Mouse (Mus musculus) myocyte (in vitro differentiated cells): ENCODE data around the gene 1700021F05Rik. TPM values are rescaled to one million over a fixed set of nuclear protein-coding genes. Genes with fewer than 3 reads are reported as not detected.

Experiments used
- H3K27me3 ChIP-seq: one replicate; pipeline ENCODE4 v1.6.1; 2011; ENCODE audit not compliant: control insufficient read depth, insufficient read depth, insufficient read length
- H3K36me3 ChIP-seq: one replicate; pipeline ENCODE4 v1.6.1; 2011; ENCODE audit not compliant: control insufficient read depth, insufficient read depth
- H3K4me2 ChIP-seq: one replicate; pipeline ENCODE4 v1.6.1; 2011; ENCODE audit warnings: low read depth, control low read depth
- H3K4me3 ChIP-seq: one replicate; pipeline ENCODE4 v1.5.1; 2011; ENCODE audit warnings: mild to moderate bottlenecking, control low read depth, moderate library complexity
- H3K79me2 ChIP-seq: one replicate; pipeline ENCODE4 v1.6.1; 2011; ENCODE audit not compliant: control insufficient read depth, insufficient read depth
- H3ac ChIP-seq: one replicate; pipeline ENCODE4 v1.6.1; 2011; ENCODE audit not compliant: control insufficient read depth, insufficient read length
- CEBPB ChIP-seq: IDR thresholded peaks from 2 replicates; pipeline ENCODE4 v1.6.1; 2011; ENCODE audit warnings: mild to moderate bottlenecking, moderate library complexity; ENCODE audit not compliant: poor library complexity, insufficient read depth, severe bottlenecking
- E2F4 ChIP-seq: IDR thresholded peaks from one replicate; pipeline ENCODE4 v1.6.1; 2011; ENCODE audit warnings: mild to moderate bottlenecking, control low read depth, moderate library complexity; ENCODE audit not compliant: insufficient read depth
- MAX ChIP-seq: IDR thresholded peaks from one replicate; pipeline ENCODE4 v1.6.1; 2011; ENCODE audit warnings: low read depth, mild to moderate bottlenecking, control low read depth
- MYOD1 ChIP-seq, 3 experiments: IDR thresholded peaks; one replicate each; pipeline ENCODE4 v1.6.1; 2011; ENCODE audit warnings: control low read depth in 2 of 3, low read depth in 2 of 3, mild to moderate bottlenecking in 2 of 3, moderate library complexity in 1 of 3; ENCODE audit not compliant: insufficient read length in 2 of 3, control insufficient read depth in 1 of 3
- MYOG ChIP-seq, 3 experiments: IDR thresholded peaks; one replicate each; pipeline ENCODE4 v1.6.1; 2011; ENCODE audit warnings: control low read depth in 2 of 3, low read depth in 2 of 3, mild to moderate bottlenecking in 2 of 3; ENCODE audit not compliant: insufficient read length in 2 of 3, control insufficient read depth in 1 of 3, insufficient read depth in 1 of 3
- POLR2A ChIP-seq: IDR thresholded peaks from one replicate; pipeline ENCODE4 v1.6.1; 2011; ENCODE audit warnings: low read depth, mild to moderate bottlenecking, control low read depth, moderate library complexity; ENCODE audit not compliant: insufficient read length
- POLR2AphosphoS2 ChIP-seq: IDR thresholded peaks from one replicate; pipeline ENCODE4 v1.6.1; 2011; ENCODE audit warnings: low read depth, control low read depth; ENCODE audit not compliant: insufficient read length
- REST ChIP-seq: IDR thresholded peaks from one replicate; pipeline ENCODE4 v1.6.1; 2011; ENCODE audit warnings: mild to moderate bottlenecking, control low read depth, moderate library complexity; ENCODE audit not compliant: insufficient read depth, insufficient read length
- SRF ChIP-seq: IDR thresholded peaks from one replicate; pipeline ENCODE4 v1.6.1; 2011; ENCODE audit warnings: low read depth; ENCODE audit not compliant: control insufficient read depth, insufficient read length
- TCF12 ChIP-seq: IDR thresholded peaks from one replicate; pipeline ENCODE4 v1.6.1; 2011; ENCODE audit warnings: mild to moderate bottlenecking, control low read depth; ENCODE audit not compliant: poor library complexity, insufficient read depth, severe bottlenecking
- TCF3 ChIP-seq: IDR thresholded peaks from one replicate; pipeline ENCODE4 v1.6.1; 2011; ENCODE audit warnings: low read depth, control low read depth; ENCODE audit not compliant: insufficient read length
- USF1 ChIP-seq: IDR thresholded peaks from one replicate; pipeline ENCODE4 v1.6.1; 2011; ENCODE audit warnings: low read depth, mild to moderate bottlenecking, control low read depth, moderate library complexity
- polyA plus RNA-seq: library from polyadenylated mRNA; unstranded; fragments of >200 nt; fragmentation: generic; extraction: Trizol; gene quantifications from one replicate; pipeline ENCODE4 v1.2.1, GENCODE M21; 2012; ENCODE audit warnings: missing spikeins

The 1700021F05Rik gene
- polyA plus RNA-seq, 1 experiment: 52.6 TPM

DNA sequence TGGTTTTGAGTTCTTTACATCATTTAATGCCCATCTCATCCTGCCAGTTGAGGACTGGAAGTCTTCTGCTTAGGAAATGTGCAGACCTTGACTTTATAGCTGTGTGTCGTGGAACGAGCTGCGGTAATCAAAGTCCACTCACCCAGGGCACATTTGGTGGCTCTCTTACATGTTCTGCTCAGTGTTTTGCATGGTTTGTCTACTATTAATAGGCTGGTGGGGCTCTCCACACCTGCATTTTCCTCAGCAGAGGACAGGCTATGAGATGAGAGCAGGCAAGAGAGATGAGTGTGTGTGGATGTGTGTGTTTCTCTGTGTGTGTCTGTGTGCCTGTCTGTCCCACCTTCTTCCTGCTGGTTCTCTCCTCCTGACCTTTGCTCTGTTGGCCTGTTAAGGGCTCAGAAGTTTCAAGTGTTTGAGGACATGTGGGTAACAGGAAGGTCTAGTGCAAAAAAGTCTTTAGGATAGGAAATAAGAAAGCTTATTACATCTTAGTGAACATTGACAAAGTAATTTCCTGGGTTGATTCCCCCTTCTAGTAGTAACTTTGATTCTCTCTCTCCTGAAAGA, 53.3 kb downstream of the 1700021F05Rik start:
- H3K27me3 ChIP-seq: no peaks in the 10 kb centered on the region
- peaks cover 14% of the 10 kb centered on the region for H3K79me2 ChIP-seq
- H3K4me3 ChIP-seq: no peak overlapping the region
- TF ChIP-seq TCF12 (no peak), TCF3 (no peak), MAX (no peak), MYOG (IDR thresholded peaks at IDR 0.05; ENCODE audit: control insufficient read depth in 1 of 3, insufficient read depth in 1 of 3, insufficient read length in 2 of 3, low read depth in 2 of 3) (no peak), SRF (no peak), REST (no peak), CEBPB (no peak), USF1 (no peak), POLR2A (no peak), POLR2AphosphoS2 (no peak), MYOD1 (IDR thresholded peaks at IDR 0.05; ENCODE audit: control insufficient read depth in 1 of 3, insufficient read length in 2 of 3, low read depth in 2 of 3) (no peak), E2F4 (no peak)
- H3K4me2 ChIP-seq: no peak overlapping the region
- H3K36me3 ChIP-seq: no peaks in the 10 kb centered on the region
- H3ac ChIP-seq: no peak overlapping the region

DNA sequence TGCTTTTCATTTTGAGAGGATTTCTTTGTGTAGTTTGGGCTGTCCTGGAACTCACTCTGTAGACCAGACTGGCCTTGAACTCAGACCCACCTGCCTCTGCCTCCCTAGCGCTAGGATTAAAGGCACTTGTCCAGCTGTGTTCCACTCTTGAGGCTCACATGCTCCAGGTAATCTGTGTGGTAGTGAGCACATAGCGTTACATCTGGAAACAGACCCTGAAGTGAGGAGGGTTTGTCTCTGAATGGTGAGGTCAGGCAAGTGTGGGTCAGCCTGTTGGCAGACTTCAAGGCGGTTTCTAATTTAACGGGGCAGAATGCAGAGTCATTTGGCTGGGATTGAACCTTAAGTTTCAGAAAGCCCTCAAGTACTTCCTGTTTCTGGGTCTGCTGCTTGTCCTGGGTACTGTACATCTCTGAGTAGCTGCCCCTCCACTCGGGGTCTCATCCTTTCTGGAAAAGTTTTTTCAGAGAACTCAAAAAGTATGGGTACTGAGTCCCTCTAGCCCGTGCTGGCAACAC, 55.0 kb downstream of the 1700021F05Rik start:
- Histone ChIP-seq H3K4me2 (no peak overlapping the region), H3K36me3 (no peaks in the 10 kb centered on the region), H3K79me2 (peaks cover 22% of the 10 kb centered on the region), H3K4me3 (no peak overlapping the region), H3ac (no peak overlapping the region), H3K27me3 (no peaks in the 10 kb centered on the region)
- no peak for TF ChIP-seq E2F4
- TF ChIP-seq REST: no peak

GRCm38 (mm10) chr10:43483426-43483995, 57.3 kb downstream of the 1700021F05Rik start:
- Histone ChIP-seq H3ac (no peak overlapping the region), H3K27me3 (no peaks in the 10 kb centered on the region), H3K4me2 (peak overlapping the region; percentile 4), H3K36me3 (no peaks in the 10 kb centered on the region), H3K79me2 (peaks cover 23% of the 10 kb centered on the region), H3K4me3 (no peak overlapping the region)
- TF ChIP-seq SRF (no peak), TCF12 (no peak), POLR2A (no peak), REST (no peak), CEBPB (no peak), TCF3 (no peak), POLR2AphosphoS2 (no peak), USF1 (no peak), E2F4 (no peak), MYOG (IDR thresholded peaks at IDR 0.05; ENCODE audit: control insufficient read depth in 1 of 3, insufficient read depth in 1 of 3, insufficient read length in 2 of 3, low read depth in 2 of 3) (no peak)

- no peak for TF ChIP-seq USF1
- no peak for TF ChIP-seq REST
- TF ChIP-seq MYOD1 (IDR thresholded peaks at IDR 0.05; ENCODE audit: control insufficient read depth in 1 of 3, insufficient read length in 2 of 3, low read depth in 2 of 3): no peak
- TF ChIP-seq POLR2AphosphoS2: no peak
- no peak for TF ChIP-seq TCF3
- no peak for TF ChIP-seq MYOG (IDR thresholded peaks at IDR 0.05; ENCODE audit: control insufficient read depth in 1 of 3, insufficient read depth in 1 of 3, insufficient read length in 2 of 3, low read depth in 2 of 3)
- no peak for TF ChIP-seq POLR2A
- no peaks in the 10 kb centered on the region for H3K36me3 ChIP-seq
Measured at GRCm38 (mm10) chr10:43482021-43482420, 58.8 kb downstream of the 1700021F05Rik start.

DNA sequence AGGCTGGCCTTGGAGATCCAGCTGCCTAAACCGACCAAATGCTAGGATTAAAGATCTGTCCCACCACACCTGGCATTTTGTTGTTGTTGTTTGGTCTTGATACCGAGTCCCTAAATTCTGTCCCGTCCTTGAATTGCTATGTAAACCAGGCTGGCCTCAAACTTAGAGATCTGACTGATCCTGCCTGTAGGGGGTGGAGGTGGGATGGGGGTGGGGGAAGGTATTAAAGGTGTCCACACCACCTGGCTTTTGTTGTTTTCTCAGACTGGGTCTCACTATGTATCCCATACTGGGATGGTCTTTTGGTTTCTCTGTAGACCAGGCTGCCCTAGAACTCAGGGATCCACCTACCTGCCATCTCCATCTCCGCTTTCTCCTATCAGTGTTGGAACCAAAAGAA, 59.6 kb downstream of the 1700021F05Rik start:
- no peak overlapping the region for H3K4me2 ChIP-seq

More at GRCm38 (mm10) chr10:43482021-43482420, 58.8 kb downstream of the 1700021F05Rik start:
- Histone ChIP-seq H3ac (no peak overlapping the region), H3K79me2 (peaks cover 23% of the 10 kb centered on the region), H3K4me3 (no peak overlapping the region), H3K27me3 (no peaks in the 10 kb centered on the region), H3K4me2 (no peak overlapping the region)

More for the DNA sequence above, 59.6 kb downstream of the 1700021F05Rik start:
- Histone ChIP-seq H3K36me3 (no peaks in the 10 kb centered on the region), H3K4me3 (peak overlapping the region; percentile 44), H3K79me2 (peaks cover 23% of the 10 kb centered on the region), H3ac (no peak overlapping the region), H3K27me3 (no peaks in the 10 kb centered on the region)
- TF ChIP-seq POLR2A: no peak
- no peak for TF ChIP-seq USF1
